Mouse (Mus musculus): ENCODE data around the gene Osbpl8. TPM values are rescaled to one million over a fixed set of nuclear protein-coding genes. Genes with fewer than 3 reads are reported as not detected.

Osbpl8 gene
- polyA plus RNA-seq, 1 experiment from 2014 or later = 11.8 TPM

DNA sequence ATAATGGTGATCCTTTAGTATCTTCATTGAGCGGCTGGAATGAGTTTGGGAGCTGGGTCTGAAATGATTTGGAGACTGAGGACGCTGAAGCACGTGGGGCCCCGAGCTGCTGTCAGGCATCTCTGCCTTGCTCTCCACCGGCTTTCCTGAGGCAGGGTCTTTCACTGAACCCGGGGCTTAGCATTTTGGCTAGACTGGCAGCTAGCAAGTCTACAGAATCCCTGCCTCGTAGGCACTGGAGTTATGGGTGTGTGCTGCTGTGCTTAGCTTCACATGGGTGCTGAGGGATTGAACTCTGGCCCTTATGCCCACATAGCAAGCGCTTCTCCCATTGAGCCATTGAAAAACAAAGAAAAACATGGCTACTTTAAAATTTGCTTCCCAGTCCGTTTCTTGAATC, 42.8 kb downstream of the Osbpl8 start:
- Histone ChIP-seq H3K9ac (ENCODE audit: low read length) (no peak overlapping the region), H3K27ac (ENCODE audit: low read depth, low read length) (no peak overlapping the region), H3K9me3 (ENCODE audit: control insufficient read depth, low read length) (no peaks in the 10 kb centered on the region), H3K4me3 (ENCODE audit: low read depth, low read length) (no peak overlapping the region), H3K27me3 (ENCODE audit: control insufficient read depth, insufficient read depth, low read length) (no peaks in the 10 kb centered on the region), H3K4me2 (ENCODE audit: low read depth) (no peak overlapping the region), H3K36me3 (ENCODE audit: control insufficient read depth, insufficient read depth, low read length) (no peaks in the 10 kb centered on the region), H3K4me1 (ENCODE audit: control insufficient read depth, insufficient read depth, low read length) (no peaks in the 10 kb centered on the region)
- DNase-seq (ENCODE audit: low spot score) (no peak), ATAC-seq (ENCODE audit: insufficient read depth, low FRiP score, low TSS enrichment) (no peak)
- 80% methylated on average over 9 of the region's 9 CpGs for WGBS

DNA sequence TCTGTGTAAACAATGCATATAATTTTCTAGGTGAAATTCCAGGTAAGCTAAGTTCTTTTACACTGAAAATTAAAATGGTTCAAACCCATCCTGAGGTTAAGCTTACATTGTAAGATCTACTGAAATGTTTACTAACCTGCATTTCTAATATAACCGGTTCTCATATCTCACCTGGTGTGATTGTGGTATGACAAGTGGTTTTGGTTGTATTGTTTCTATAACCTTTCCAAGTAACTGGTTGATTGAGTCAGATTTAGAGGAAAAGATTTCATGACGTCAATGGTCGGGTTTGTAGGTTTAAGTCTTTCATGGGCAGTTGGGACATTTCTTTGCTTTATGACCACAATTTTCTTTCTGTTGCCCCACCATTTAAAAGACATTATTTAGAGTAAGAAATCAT, 49.5 kb downstream of the Osbpl8 start:
- ATAC-seq (ENCODE audit: insufficient read depth, low FRiP score, low TSS enrichment) (no peak), DNase-seq (ENCODE audit: low spot score) (no peak)
- Histone ChIP-seq H3K27ac (ENCODE audit: low read depth, low read length) (no peak overlapping the region), H3K27me3 (ENCODE audit: control insufficient read depth, insufficient read depth, low read length) (no peaks in the 10 kb centered on the region), H3K9me3 (ENCODE audit: control insufficient read depth, low read length) (no peaks in the 10 kb centered on the region), H3K9ac (ENCODE audit: low read length) (no peak overlapping the region), H3K4me2 (ENCODE audit: low read depth) (no peak overlapping the region), H3K36me3 (ENCODE audit: control insufficient read depth, insufficient read depth, low read length) (no peaks in the 10 kb centered on the region), H3K4me1 (ENCODE audit: control insufficient read depth, insufficient read depth, low read length) (no peaks in the 10 kb centered on the region), H3K4me3 (ENCODE audit: low read depth, low read length) (no peak overlapping the region)
- WGBS = 93% methylated on average over 3 of the region's 3 CpGs

DNA sequence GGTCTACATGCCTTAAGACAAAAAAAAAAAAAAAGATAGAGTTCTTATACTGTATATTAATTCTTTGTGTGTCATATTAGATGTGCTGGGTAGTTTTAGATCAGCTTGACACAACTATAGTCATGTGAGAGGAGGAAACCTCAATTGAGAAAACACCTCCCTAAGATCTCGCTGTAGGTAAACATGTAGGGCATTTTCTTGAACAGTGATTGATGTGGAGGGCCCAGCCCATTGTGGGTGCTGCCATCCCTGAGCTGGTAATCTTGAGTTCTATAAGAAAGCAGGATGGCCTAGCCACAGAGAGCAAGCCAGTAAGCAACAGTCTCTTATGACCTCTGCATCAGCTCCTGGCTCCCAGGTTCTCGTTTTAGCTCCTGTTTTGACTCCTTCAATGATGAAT, 50.1 kb downstream of the Osbpl8 start:
- Histone ChIP-seq H3K9me3 (ENCODE audit: control insufficient read depth, low read length) (no peaks in the 10 kb centered on the region), H3K4me1 (ENCODE audit: control insufficient read depth, insufficient read depth, low read length) (no peaks in the 10 kb centered on the region), H3K4me2 (ENCODE audit: low read depth) (no peak overlapping the region), H3K27ac (ENCODE audit: low read depth, low read length) (no peak overlapping the region), H3K36me3 (ENCODE audit: control insufficient read depth, insufficient read depth, low read length) (no peaks in the 10 kb centered on the region), H3K27me3 (ENCODE audit: control insufficient read depth, insufficient read depth, low read length) (no peaks in the 10 kb centered on the region), H3K9ac (ENCODE audit: low read length) (no peak overlapping the region), H3K4me3 (ENCODE audit: low read depth, low read length) (no peak overlapping the region)
- DNase-seq (ENCODE audit: low spot score) (no peak), ATAC-seq (ENCODE audit: insufficient read depth, low FRiP score, low TSS enrichment) (no peak)
- WGBS = 76% methylated on average over 2 of the region's 2 CpGs

DNA sequence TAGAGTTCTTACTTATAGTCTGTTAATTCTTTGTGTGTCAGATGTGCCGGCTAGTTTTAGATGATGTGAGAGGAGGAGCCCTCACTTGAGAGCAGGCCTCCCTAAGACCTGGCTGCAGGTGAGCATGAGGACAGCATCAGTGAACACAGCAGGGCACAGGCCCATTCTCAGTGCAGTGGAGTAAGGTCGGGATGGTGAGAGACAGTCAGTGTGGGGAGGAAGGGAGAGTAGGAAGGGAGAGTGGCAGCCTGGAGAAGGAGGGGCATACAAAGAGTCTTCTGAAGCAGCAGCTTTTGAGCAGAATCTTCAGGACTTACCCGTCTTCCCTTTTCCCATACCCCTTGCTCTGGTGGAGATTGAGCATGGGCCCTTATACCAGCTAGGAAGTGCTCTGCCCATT, 51.0 kb downstream of the Osbpl8 start:
- Histone ChIP-seq H3K36me3 (ENCODE audit: control insufficient read depth, insufficient read depth, low read length) (no peaks in the 10 kb centered on the region), H3K4me2 (ENCODE audit: low read depth) (no peak overlapping the region), H3K9me3 (ENCODE audit: control insufficient read depth, low read length) (no peaks in the 10 kb centered on the region), H3K4me1 (ENCODE audit: control insufficient read depth, insufficient read depth, low read length) (no peaks in the 10 kb centered on the region), H3K27me3 (ENCODE audit: control insufficient read depth, insufficient read depth, low read length) (no peaks in the 10 kb centered on the region), H3K9ac (ENCODE audit: low read length) (no peak overlapping the region), H3K4me3 (ENCODE audit: low read depth, low read length) (no peak overlapping the region), H3K27ac (ENCODE audit: low read depth, low read length) (no peak overlapping the region)
- ATAC-seq (ENCODE audit: insufficient read depth, low FRiP score, low TSS enrichment) (no peak), DNase-seq (ENCODE audit: low spot score) (no peak)
- WGBS = 75% methylated on average over 3 of the region's 3 CpGs

DNA sequence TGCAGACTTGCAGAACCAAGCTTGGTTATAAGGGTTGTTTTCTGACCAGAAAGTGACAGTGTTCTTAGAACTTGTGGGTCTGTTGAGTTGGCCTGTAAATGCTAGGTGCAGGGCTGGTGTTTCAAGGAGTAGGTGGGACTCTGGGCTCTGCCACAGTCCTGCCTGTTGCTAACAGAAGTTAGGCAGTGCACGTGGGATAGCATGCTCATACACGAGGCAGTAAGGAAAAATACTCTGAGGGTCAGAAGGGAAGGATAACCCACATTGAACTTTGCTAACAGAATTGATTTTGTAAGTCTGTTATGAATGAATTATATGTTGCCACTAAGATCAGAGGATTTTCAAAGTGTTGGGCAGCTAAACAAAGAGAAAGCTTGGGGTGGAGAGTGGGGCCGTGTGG, 51.6 kb downstream of the Osbpl8 start:
- Histone ChIP-seq H3K27ac (ENCODE audit: low read depth, low read length) (no peak overlapping the region), H3K4me2 (ENCODE audit: low read depth) (no peak overlapping the region), H3K4me3 (ENCODE audit: low read depth, low read length) (no peak overlapping the region), H3K9me3 (ENCODE audit: control insufficient read depth, low read length) (no peaks in the 10 kb centered on the region), H3K36me3 (ENCODE audit: control insufficient read depth, insufficient read depth, low read length) (no peaks in the 10 kb centered on the region), H3K4me1 (ENCODE audit: control insufficient read depth, insufficient read depth, low read length) (no peaks in the 10 kb centered on the region), H3K27me3 (ENCODE audit: control insufficient read depth, insufficient read depth, low read length) (no peaks in the 10 kb centered on the region), H3K9ac (ENCODE audit: low read length) (no peak overlapping the region)
- no peak for ATAC-seq (ENCODE audit: insufficient read depth, low FRiP score, low TSS enrichment)
- DNase-seq (ENCODE audit: low spot score) = no peak
- WGBS = 87% methylated on average over 3 of the region's 3 CpGs

DNA sequence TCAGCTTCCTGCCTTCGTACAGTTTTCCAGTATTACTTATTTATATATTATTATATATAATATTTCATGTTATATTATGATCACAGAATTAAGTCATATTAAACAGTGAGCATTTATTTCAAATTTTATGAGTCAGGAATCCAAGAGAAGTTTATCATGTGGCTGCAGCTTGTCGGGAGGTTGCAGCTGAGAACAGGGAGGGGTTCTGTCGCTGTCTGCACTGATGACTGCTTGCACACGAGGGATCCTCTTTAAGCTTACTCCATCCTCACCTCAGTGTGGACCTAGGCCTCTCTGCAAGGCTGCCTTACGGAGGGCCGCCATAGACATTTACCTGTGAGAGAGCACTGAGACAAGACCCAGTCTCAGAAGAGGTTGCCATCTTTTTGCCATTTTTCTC, 58.0 kb downstream of the Osbpl8 start:
- ATAC-seq (ENCODE audit: insufficient read depth, low FRiP score, low TSS enrichment) (no peak), DNase-seq (ENCODE audit: low spot score) (no peak)
- H3K4me2 ChIP-seq (ENCODE audit: low read depth) = no peak overlapping the region
- WGBS = 80% methylated on average over 6 of the region's 6 CpGs
- no peak overlapping the region for H3K9ac ChIP-seq (ENCODE audit: low read length)
- no peaks in the 10 kb centered on the region for H3K4me1 ChIP-seq (ENCODE audit: control insufficient read depth, insufficient read depth, low read length)
- H3K9me3 ChIP-seq (ENCODE audit: control insufficient read depth, low read length) = no peaks in the 10 kb centered on the region
- H3K27me3 ChIP-seq (ENCODE audit: control insufficient read depth, insufficient read depth, low read length) = no peaks in the 10 kb centered on the region
- H3K4me3 ChIP-seq (ENCODE audit: low read depth, low read length) = no peak overlapping the region
- no peak overlapping the region for H3K27ac ChIP-seq (ENCODE audit: low read depth, low read length)
- no peaks in the 10 kb centered on the region for H3K36me3 ChIP-seq (ENCODE audit: control insufficient read depth, insufficient read depth, low read length)

DNA sequence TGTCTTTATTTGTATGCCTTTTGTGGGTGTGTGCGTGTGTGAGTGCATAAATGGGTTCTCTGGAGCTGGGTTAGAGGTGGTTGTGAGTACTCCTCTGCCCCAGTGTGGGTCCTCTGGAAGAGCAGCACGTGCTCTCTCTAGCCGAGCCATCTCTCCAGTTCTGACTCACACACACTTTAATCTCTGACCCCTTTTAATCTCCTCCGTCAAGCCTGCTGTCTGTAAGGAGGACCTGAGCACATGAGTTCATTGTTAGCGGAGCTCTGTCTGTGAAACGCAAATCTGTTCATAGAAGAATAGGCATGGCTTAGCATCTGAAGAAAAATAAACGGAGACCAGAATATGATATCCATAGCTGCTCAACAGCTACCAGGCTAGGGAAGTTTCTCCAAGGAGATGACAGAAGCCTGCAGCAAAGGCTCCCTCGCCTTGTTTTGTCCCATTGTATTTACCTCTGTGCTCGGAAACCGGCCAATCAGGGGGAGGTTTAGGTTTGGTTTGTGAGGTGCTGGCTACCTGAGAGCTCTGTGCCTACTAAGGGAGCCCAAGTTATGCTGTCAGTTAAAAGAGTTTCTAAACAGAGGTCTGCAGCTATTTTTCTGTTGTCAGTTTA, 58.8 kb downstream of the Osbpl8 start:
- 53% methylated on average over 10 of the region's 10 CpGs for WGBS
- Histone ChIP-seq H3K27ac (ENCODE audit: low read depth, low read length) (no peak overlapping the region), H3K36me3 (ENCODE audit: control insufficient read depth, insufficient read depth, low read length) (no peaks in the 10 kb centered on the region), H3K4me1 (ENCODE audit: control insufficient read depth, insufficient read depth, low read length) (no peaks in the 10 kb centered on the region), H3K4me3 (ENCODE audit: low read depth, low read length) (no peak overlapping the region), H3K27me3 (ENCODE audit: control insufficient read depth, insufficient read depth, low read length) (no peaks in the 10 kb centered on the region), H3K9ac (ENCODE audit: low read length) (no peak overlapping the region), H3K9me3 (ENCODE audit: control insufficient read depth, low read length) (no peaks in the 10 kb centered on the region), H3K4me2 (ENCODE audit: low read depth) (no peak overlapping the region)
- DNase-seq (ENCODE audit: low spot score) = no peak
- no peak for ATAC-seq (ENCODE audit: insufficient read depth, low FRiP score, low TSS enrichment)

DNA sequence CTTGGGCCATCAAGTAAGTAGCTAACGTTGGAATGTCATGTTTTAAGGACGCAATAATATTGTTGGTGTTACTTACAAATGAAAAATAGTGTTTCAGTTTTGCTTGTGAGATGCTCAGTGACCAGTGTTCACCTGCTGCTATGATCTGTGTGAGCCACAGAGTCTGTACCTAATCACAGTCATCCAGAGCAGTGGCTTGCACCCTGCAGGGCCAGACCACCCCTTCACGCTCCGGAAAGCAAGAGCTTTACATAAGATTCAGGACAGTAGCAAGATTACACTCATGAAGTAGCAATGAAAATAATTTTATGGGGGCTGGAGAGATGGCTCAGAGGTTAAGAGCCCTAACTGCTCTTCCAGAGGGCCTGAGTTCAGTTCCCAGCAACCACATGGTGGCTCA, 60.1 kb downstream of the Osbpl8 start:
- Histone ChIP-seq H3K27ac (ENCODE audit: low read depth, low read length) (no peak overlapping the region), H3K9me3 (ENCODE audit: control insufficient read depth, low read length) (no peaks in the 10 kb centered on the region), H3K4me2 (ENCODE audit: low read depth) (no peak overlapping the region), H3K9ac (ENCODE audit: low read length) (no peak overlapping the region), H3K4me3 (ENCODE audit: low read depth, low read length) (no peak overlapping the region), H3K27me3 (ENCODE audit: control insufficient read depth, insufficient read depth, low read length) (no peaks in the 10 kb centered on the region), H3K4me1 (ENCODE audit: control insufficient read depth, insufficient read depth, low read length) (no peaks in the 10 kb centered on the region), H3K36me3 (ENCODE audit: control insufficient read depth, insufficient read depth, low read length) (no peaks in the 10 kb centered on the region)
- 87% methylated on average over 4 of the region's 4 CpGs for WGBS
- ATAC-seq (ENCODE audit: insufficient read depth, low FRiP score, low TSS enrichment) = no peak
- no peak for DNase-seq (ENCODE audit: low spot score)

DNA sequence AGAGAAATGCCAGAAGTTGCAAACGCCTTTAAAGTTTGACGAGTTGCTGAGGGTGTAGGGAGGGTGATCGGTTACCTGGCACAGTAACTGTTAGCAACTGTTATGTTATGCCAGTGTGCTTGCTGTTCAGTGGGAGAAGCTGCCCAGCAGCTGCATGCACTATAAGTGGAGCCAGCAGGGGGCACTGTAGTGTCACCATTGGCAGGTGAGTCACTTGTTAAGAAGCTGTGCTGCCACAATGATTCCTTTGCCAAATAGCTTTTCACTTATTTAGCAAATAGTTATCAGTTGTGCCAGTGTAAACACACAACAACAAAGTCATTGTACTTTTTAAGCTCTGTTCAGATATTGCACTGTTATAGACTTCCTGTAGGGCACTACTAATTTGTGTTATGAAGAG, 62.0 kb downstream of the Osbpl8 start:
- DNase-seq (ENCODE audit: low spot score) (peak; percentile 89), ATAC-seq (ENCODE audit: insufficient read depth, low FRiP score, low TSS enrichment) (peak; percentile 42; the same call in 1 of the 2 replicates)
- Histone ChIP-seq H3K4me3 (ENCODE audit: low read depth, low read length) (no peak overlapping the region), H3K4me2 (ENCODE audit: low read depth) (no peak overlapping the region), H3K9me3 (ENCODE audit: control insufficient read depth, low read length) (no peaks in the 10 kb centered on the region), H3K9ac (ENCODE audit: low read length) (no peak overlapping the region), H3K36me3 (ENCODE audit: control insufficient read depth, insufficient read depth, low read length) (no peaks in the 10 kb centered on the region), H3K27ac (ENCODE audit: low read depth, low read length) (no peak overlapping the region), H3K27me3 (ENCODE audit: control insufficient read depth, insufficient read depth, low read length) (no peaks in the 10 kb centered on the region), H3K4me1 (ENCODE audit: control insufficient read depth, insufficient read depth, low read length) (no peaks in the 10 kb centered on the region)
- 26% methylated on average over 3 of the region's 3 CpGs for WGBS

Data from neural tube, embryonic 11.5 days (tissue).